Mouse (Mus musculus): ENCODE measurements around the gene Gpr39. TPM values are rescaled to one million over a fixed set of nuclear protein-coding genes. Genes with fewer than 3 reads are reported as not detected.
A peak's percentile ranks its signal among the peaks of the same experiment; 100 is the strongest.

Gene Gpr39
- total RNA-seq, 4 experiments from 2014 or later: 0.16 to 0.36 (median 0.19) TPM; not detected in 1

DNA sequence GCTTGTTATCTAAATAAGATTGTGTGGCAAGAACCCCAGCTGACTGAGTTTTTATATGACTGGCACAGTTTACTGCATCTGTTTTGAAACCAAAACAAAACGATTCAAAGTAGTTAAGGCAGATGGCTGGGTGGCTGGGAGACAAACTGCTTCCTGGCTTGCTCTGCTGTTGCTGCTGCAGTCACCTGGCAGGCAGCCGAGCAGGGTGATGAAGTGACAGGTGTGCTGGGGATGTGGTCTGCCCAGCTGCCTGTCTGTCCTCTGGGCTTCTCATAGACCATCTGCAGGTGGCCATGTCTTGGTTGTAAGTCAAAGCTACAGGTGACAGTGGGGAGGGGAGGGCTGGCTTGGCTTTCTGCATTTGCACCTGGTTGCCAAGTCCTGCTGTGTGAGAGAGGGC lies 131.6 kb downstream of the Gpr39 start:
- DNase-seq (ENCODE audit: low spot score in 2 of 2): peak; percentile 29 to 41

DNA sequence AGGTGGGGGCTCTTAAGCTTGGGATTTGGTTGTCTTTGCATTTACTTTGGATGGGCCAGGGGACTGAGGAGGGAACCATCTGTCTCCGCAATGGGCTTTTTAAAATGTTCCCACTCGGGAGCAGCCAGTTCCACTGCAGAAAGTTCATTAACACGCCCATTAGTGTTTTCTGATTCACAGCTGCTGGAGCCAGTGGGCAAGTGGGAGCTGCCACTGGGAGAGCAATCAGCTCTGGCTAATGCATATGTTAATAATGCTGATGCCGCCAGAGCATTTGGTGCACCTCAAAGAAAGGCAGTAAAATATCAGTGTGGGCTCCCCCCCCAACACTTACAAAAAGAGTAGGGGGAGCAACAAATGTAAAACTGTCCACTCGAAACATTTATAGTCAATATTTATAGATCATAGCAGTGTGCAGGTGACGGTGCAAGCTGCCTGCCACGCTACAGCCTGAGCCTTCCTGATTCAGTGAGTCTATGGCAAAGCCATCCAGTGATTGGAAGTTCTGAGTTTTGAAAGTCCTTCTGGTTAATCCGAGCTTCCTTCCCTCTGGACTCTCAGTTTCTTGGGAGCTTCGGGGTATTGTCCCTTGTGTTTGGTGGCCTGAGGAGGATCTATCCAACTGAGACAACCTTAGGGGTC lies 136.5 kb downstream of the Gpr39 start:
- no peak for DNase-seq (ENCODE audit: low spot score in 2 of 2)

DNA sequence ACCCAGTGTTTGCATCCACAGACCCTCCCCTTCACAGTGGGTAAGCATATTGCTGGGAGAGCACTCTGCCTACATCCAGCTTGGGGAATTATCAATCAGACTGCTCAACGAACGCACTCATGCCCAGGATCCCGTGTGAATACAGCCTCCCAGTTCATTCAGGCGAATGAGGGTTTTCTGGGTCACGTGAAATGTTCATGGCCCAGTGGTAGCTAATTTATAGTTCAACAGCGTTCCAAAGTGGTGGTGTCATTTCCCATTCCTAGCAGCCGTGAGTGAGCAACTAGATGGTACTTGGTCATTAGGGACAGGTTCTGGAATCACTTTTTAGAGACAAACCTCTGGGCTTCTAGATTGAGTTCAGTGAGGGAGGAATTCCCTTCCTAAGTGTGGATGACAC lies 144.3 kb downstream of the Gpr39 start:
- no peak for DNase-seq (ENCODE audit: low spot score in 2 of 2)

DNA sequence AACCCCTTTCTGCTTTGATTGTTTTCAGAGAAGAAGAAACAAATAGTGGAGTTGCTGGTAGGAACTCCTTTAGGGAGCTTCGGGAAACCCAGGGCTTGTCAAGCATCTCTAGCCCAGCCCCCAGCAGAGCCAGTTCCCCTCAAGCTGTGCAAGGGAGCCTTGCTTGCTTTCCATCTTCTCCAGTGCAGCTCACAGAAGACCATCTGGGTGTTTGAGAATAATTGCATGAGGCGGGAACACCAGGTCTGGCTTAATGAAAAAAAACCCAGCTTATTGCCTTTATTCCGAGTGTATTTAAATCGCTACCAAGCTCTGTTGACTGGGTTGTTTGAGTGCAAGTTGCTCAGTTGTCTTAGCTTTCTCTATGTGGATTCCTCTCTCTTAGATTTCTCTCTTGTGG lies 146.8 kb downstream of the Gpr39 start:
- peak; percentile 48 to 54 for DNase-seq (ENCODE audit: low spot score in 2 of 2)

DNA sequence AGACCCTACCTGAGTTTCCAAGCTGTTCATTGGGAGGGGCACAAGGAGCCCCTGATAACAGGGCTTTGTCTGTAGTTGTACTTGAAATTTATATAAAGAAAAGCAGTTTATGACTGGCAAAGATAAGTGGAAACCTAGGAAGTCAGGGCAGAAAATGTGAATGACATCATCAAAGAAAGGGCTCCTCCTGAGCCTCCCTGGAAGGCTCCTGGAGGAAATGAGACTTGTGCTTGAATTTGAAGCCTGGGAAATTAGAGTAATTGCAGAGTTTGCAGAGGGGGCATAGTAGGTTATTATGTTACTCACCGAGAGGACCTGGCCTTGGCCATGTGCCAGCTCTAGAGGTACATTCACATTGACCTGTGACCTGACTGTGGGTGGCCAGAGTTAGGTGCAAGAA lies 160.7 kb downstream of the Gpr39 start:
- no peak for DNase-seq (ENCODE audit: low spot score in 2 of 2)

DNA sequence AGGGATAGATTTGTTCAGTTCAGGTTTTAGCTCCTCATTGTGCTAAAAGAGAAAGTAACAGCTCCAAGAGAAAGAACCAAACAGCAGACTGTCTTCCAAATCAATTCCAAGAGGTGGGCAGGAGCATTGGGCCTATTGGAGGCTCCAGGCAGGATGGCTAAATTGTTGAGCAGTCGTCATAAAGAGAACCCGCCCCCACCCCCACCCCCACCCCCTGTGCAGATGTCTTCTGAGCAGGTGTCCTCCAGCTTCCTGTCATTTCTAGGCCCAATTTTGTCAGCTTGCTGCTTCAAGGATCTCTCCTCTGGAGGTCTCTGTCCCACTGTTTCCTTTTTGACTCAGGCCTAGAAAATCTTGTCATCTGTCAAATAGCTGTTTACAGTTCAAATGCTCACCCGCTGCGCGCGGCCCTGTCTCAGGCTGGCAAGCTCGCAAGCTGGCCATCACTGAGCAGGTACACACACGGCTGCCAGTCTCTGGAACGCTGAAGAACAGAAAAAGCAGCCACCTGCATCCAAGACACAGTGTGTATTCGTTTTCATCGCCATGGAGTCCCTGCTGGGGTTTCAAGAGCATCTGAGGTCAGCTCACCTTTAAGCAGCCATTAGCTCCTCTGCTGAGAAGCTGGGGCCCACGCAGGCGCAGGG lies 163.1 kb downstream of the Gpr39 start:
- DNase-seq (ENCODE audit: low spot score in 2 of 2): no peak

DNA sequence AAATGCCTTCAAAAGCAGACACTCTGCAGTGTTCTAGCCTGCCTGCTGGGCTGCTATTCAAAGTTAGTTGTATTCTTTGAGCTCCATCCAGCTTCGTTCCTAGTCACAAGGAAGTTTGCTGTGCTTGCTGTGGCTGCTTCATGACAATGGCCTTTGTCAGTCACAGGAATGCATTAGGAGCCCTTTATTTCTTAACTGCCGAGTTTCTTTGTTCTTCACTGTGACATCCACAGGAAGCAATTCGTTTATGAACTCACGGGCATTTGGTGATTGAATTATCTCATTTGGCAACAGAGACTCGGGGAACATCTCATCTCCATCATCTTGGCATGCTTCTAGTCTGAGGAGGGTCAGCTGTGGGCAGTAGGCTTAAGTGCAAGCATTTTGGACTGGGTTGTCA lies 177.9 kb downstream of the Gpr39 start:
- no peak for DNase-seq (ENCODE audit: low spot score in 2 of 2)

DNA sequence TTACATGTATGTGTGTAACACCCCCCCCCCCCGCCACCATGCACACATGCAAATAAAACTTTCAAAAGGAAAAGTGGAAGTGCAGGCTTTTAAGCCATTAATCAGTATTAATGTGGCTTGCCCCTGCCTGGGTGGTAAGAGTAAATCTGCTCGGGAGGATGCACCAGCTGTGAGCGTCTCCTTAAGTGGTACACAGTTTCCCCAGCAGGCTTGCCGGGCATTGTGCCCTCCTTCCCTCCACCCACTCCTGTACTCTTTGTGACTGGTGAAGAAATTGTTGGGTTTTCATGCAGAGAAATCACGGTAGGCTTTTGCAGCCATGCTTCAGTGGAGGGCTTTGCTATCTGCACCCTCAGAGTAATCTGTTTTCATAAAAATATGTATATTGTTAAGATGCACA lies 181.8 kb downstream of the Gpr39 start:
- peak; percentile 40 to 52 for DNase-seq (ENCODE audit: low spot score in 2 of 2)

DNA sequence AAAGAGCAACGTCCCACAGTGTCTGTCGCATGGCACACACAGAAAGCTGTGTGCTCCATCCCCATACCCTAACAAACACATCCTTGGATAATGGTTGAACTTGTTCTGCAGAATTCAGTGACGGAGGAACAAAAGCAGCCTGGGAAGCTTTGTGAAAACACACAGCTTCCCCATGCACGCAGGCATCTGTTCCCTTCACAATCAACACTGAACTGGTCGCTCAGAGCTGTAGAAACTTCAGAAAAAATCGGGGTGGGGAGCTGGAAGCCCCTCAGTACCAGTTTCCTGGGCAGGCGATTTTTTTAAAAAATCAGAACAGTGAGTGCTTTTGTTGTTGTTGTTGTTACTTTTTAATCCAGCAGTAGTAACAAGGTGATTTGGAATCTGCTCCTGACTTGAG lies 193.3 kb downstream of the Gpr39 start:
- no peak for DNase-seq (ENCODE audit: low spot score in 2 of 2)

DNA sequence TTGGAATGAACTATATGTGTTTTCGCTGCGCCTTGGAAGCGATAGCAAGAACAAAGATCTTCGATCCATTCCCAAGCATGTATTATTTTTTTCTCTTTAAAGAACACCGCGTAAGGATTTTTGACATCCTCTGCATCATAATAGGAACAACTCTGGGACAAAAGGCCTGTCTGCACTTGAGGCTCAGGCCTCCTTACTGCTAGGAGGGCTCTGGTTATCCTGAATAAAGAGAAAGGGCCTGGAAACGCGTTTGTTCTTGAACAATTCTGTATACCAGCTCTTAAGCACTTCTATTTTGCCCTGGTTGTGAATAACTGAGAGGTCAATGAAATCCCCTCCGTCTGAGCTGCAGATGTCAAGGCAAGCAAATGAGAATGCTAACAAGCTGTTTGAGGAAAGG lies 216.4 kb downstream of the Gpr39 start:
- no peak for DNase-seq (ENCODE audit: low spot score in 2 of 2)

DNA sequence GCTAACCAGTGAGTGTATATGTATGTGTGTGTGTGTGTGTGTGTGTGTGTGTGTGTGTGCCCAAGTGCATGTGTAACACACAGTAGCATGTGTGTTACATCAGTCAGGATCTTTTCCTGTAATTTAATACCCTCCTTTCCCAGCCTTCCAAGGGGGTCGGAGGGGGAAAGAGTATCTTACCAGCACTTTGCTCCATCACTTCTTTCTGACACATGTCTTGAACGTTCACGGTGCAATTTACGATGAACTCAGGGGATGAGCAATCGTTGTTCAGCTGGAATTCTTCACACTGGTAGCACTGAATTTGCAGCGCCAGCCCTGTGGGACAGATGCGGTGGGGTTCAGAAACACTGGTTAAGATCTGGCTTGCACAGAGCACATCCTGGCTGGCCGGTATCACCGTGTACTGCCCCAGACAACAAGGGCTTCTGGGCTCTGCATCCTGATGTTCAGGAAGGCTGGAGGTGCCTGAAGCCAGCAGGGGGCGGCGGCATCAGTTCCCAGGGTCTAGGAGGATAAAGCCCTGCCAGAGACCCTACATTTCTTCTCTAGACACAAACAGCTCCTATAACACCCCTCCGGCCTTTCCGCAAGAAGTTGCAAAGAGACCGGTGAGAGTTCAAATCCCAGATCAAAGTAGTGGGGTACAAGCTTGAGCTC lies 233.5 kb downstream of the Gpr39 start:
- peak in 1 of 2 experiments; percentile 34 for DNase-seq (ENCODE audit: low spot score in 2 of 2)

DNA sequence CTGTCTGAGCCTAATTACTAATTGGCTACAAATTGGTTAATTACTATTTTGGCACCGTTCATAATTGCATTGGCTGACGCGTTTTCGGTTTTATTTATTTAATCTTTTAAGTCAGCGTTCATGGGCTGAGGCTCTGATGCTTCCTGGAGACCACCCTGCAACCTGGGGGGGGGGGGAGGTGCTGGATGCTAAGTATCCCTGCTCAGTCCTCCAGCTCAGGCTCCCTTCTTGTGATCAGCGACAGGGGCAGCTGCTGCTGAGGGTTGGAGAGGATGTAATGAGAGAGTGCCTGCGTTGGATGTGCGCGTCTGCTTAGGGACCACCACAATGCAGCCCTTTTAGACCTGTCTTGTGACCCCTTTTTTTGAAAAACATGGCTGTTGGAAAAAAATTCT lies 234.1 kb downstream of the Gpr39 start:
- no peak for DNase-seq (ENCODE audit: low spot score in 2 of 2)

DNA sequence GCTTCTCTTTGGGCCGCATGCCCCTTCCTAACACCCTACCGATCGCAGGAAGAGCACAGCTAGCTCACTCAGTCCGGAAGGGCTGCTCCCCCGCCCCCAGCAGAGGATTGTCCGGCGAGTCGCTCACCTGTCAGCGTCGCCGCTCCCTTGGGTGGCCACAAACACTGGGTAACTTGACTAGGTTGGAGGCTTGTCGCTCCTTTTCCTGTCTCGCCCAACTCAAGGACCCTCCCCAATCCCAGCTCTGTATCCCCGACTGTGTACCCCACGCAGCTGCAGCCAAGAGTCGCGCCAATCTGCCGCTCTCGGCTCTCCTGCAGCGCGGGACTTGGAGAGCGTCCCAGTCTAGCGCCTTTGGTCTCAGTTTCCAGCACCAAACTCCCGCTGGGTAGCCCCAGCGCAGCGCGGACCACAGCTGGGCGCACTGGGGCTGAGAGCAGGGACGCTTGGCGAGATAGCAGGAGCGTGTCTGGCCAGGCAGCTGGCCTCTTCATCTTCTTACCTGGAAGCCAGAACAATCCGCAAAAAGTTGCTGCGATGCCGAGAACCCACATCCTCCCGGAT lies 234.6 kb downstream of the Gpr39 start:
- DNase-seq (ENCODE audit: low spot score in 2 of 2): peak in 1 of 2 experiments; percentile 36

DNA sequence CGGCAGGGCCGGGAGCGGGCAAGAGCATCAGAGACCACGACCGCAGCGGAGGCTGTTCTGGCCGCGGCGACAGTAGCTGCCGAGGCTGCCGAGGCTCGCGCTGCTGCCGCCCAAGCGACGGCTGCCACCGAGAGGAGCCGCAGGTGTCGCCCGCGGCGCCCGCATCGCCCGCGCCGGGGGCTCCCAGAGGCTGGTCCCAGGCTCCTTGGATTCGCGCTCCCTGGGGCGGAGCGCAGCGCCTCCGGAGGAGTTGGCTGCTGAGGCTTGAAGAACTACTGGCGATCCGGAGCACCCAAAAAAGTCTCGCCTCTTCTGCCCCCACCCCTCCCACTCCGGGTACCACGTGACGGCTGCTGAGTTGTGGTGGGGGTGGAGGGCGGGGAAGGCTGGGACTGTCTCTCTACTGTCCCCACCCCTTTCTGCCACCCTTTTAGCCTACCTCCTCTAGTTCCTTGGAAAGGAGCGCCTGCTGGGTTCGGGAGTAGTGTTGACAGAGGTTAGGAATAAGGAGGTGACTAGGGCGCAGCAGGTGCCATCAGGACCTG lies 235.2 kb downstream of the Gpr39 start:
- peak; percentile 29 to 42 for DNase-seq (ENCODE audit: low spot score in 2 of 2)

DNA sequence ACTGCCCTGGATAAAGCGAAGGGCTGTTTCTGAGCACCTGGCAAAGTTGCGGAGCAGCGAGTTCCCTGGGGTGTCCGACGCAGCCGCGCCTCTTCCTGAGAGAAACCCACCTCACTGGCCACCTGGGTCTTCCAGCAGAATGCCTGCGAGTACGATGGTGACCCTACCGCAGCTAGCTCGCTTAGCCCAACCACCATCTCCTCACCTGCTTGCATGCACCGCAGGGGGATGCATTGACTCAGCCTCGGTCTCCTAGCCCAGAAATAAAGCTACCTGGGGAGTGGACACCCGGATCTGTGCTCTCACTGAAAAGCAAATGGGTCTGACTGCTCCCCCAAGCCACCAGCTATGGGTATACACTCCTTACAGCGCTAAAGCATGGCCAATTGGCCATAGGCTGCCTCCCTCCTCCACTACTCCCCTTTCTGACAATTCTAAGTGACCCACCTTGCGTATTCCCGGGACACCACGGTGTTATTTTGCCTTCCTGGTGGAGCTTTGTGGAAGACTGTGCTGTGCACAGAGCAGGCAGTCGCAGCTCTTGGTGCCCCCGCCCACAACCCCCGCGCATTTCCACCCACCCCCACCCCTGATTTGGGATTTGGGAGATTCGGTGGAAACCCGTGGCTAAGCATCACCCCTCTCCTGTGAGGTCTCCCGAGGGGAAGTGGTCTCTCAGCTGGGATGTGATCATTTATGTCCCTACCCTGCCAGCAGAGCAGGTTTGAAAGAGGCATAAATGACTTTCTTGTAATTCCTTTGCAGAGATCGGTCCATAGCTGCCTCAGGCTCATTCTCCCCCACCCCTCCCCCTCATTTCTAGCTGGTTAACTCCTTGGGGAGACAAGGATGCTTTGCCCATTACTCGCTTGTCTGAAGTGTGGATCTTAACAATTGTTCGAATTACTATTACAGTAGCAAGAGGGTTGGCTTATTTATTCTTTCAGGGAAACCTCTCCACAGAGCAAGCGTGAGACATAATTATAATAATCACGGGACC lies 236.1 kb downstream of the Gpr39 start, which contains the start of gene Lypd1:
TSS of gene Lypd1 (minus strand) at position 501 of the 1,000 bp plus-strand sequence.
- DNase-seq (ENCODE audit: low spot score in 2 of 2): no peak

DNA sequence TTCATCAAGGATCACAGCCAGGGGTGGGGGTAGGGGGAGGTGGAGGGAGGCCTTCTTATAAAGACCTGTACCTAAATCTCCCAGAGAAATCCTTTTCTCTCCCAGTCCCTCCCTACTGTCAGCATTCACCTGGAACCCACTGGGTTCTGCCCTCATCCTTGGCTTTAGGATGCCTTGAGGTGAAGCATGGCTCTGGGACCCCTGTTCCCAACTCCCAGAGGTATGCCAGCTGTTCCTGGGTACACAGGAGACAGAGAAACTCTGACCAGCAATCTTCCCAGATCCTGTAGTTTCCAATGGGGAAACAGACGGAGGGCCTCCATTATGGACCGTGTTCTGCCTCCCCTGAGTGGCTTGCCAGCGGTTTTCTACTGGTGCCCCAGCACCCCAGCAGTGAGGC lies 243.9 kb downstream of the Gpr39 start:
- no peak for DNase-seq (ENCODE audit: low spot score in 2 of 2)

DNA sequence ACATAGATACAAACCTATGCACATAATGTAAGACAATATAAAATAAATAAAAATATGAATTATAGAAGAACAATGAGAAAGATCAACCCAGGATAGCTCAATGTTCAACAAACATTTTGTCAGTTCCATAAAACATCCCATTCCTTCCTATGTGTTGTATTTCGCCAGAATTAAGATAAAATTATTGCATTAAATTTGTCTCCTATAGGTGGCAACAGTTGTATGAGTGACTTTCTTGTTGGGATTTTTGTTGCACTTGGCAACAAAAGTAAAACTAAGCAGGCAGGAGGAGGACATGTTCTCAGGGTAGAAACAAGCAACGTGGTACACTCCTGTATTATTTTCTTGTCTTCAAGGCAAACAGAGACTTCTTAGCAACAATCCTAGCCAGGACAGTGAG lies 246.3 kb downstream of the Gpr39 start:
- no peak for DNase-seq (ENCODE audit: low spot score in 2 of 2)

Measured in layer of hippocampus, adult 8-10 months (tissue).